Mouse (Mus musculus) retina, embryonic 14.5 days (tissue): ENCODE measurements at regions not wholly inside any gene's neighbourhood (a gene's known extent, or its start where the extent isn't known, plus 50 kb on each side); places are given as distances from the start of the nearest gene placed in this dataset.
"Not testable (repeated sequence)": the region's sequence is repeated elsewhere in the genome, so short reads cannot be mapped to it uniquely, and the experiment has no call there.

Source experiments
- DNase-seq: peaks from one replicate; pipeline ENCODE4 v3.0.0-alpha.2; 2015; ENCODE audit warnings: low spot score

DNA sequence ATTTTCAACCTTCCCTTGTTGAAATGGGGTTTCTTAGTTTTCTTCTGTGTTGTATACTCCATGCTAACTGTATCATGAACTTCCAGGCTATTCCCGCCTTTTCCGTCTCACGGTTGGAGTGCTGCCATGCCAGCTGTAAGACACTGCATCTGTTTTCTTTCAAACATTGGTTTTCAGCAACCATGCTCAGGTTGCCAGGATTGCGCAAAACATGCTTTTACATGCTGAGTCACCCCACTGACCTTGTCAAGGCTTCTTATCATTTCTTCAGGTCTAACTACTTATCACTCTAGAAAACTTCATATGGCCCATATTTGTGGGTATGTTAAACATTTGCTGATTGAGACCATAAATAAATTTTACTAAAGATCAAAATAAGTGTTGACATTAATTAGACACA, 551.2 kb downstream of the Tlr4 start:
- no peak for DNase-seq

DNA sequence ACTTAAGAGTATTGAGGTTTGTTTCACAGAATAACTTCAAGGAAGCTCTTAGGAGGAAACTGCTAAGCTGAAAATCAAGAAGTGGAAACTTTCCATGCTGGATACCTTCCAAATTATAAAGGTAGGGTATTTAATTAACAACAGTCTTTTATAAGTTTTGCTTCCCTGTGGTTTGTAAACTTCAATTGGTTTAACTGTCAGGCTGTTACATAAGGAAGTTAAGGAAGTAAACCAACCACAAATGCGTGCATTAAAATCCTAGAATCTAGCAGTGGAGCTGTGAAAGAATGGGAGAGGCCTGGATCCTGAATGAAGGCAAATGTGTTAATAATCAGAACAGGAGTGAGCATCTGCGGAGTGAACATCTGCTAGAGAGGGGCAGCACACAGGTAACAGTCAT, 560.5 kb downstream of the Tlr4 start:
- DNase-seq, result no peak

- DNase-seq, result no peak
Measured at GRCm38 (mm10) chr4:67402977-67403376, 575.6 kb downstream of the Tlr4 start.

DNA sequence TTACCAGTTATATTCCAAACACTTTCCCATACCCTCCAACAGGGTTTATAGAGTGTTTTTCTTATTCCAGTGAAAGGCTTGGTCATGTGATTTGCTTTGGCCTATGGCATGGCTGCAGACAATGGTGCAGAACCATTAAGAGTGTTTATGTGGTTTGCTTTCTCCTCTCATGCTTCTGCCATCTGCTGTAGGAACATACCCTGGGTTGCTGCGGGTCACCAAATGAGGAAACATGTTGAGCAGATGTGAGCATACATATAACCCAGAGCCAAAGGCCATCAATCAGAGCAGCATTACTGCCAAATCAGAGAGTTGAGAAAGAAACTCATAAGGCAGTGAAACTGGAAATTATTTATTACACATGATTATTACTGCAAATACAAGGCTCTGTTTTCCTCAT, 596.7 kb downstream of the Tlr4 start:
- no peak for DNase-seq

DNA sequence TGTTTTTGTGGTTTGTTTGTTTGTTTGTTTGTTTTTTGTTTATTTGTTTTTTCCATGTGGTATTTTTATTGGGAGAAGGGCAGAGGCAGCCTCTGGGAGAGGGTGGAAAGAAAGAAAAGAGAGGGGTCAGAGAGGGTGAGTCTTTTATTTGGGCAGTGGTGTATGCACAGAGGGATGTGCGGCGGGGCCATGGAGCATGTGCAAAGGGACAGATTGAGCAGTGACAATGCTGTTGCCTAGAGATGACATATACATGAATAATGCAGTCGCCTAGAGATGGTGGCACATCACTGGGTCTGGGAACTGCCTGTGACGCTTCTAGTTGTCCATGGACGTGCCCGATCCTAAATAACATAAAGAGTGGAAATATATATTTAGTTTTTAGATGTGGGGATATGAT, 598.3 kb downstream of the Tlr4 start:
- DNase-seq, result no peak

DNA sequence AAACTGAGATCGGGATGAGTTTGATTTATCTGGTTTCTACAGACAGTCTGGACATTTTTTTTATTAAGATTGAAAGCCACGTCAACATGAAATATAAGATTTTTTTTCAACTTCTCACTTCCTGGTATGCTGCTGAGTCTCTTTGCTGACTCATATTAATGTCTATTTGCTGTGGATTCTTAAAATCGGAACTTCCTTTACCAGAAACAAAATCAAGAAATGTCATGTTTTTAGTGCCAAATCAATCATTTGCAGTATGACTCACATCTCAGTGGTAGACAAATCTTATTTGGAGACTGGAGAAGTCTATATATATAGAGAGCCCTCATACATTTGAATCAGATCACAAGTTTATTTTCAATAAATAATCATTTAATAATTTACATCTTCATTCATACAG, 620.5 kb downstream of the Tlr4 start:
- no peak for DNase-seq

GRCm38 (mm10) chr4:67459871-67460270, 632.5 kb downstream of the Tlr4 start:
- DNase-seq, result not testable (repeated sequence)

GRCm38 (mm10) chr4:67473034-67473433, 645.6 kb downstream of the Tlr4 start:
- no peak for DNase-seq

DNA sequence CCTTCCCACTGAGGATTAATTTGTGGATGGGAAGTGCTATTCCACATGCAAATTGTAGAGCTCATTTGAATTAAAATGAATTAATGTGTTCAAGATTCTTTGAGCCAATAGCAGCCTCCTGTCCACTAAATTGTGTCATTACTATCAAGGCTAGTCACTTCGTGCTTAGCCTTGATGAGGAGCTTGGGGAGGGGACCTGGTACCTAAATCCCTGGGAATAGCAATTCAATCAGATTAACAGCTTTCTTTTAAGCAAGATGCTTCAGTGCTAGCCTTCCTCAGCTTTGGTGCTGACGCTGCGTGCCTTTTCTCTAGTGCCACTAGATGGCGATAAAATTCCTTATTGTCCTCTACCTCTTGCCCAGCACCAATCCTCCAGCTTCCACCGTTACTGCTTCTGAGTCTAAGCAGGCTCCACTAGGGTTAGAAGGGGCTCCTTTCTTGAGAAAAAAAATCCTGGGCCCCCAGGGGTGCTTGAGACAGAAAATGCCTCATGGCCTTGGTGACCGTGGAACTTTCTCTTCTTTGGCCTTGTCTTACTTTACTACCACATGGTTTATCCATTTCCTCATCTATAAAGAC, 650.0 kb downstream of the Tlr4 start:
- DNase-seq, result peak; percentile 87

DNA sequence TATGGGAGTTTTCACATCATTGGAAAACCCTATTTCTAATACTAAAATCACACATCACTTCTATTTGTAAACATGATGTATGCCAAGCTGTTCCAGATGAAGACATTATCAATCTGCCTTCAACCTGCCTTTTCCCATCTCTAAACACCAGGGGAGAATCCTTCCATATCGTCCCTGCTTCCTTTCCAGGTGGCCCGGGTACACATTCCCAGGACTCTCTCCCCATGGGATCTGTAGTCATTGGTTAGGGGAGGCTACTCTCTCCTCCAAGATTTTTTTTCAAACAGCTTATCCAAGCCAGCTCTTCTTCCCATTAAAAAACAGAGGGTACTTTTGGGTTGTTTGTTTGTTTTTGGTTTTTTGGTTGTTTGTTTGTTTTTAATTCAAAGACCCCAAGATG, 650.7 kb downstream of the Tlr4 start:
- no peak for DNase-seq

DNA sequence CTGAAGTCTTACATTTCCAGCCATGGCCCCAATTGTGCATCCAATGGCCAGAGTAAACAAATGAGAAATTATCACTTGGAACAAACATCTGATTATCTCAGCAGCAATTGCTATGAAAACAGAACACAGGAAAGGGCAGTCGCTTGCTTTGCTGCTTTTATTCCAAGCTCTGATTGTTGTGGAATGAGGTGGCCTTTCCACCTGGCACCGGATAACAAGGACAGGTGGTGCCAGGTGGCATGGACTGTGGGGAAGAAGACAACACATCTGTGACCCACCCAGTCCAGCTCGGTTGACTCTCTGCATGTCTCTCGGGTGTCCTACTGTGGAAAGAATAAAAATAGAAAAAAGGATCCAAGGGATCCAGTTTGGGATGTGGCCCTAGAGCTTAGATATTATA, 694.9 kb downstream of the Tlr4 start:
- DNase-seq, result no peak

DNA sequence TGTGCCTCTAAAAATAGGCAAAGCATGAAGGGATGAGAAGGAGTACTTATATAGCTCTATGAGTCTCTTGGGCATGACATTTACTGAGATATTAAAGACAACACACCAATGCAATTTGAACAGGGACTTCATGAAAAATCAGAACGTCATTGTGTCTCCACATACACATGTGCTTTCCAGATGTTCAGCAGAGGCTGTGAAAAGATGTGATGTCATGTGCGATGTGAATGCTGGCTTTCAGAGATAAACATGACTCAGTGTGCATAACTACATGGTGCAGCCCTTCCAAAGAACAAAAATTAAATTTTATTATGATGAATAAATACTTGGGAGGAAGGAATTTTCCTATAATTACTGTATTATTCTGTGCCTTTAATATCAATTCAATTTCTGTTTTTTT, 695.8 kb downstream of the Tlr4 start:
- no peak for DNase-seq

DNA sequence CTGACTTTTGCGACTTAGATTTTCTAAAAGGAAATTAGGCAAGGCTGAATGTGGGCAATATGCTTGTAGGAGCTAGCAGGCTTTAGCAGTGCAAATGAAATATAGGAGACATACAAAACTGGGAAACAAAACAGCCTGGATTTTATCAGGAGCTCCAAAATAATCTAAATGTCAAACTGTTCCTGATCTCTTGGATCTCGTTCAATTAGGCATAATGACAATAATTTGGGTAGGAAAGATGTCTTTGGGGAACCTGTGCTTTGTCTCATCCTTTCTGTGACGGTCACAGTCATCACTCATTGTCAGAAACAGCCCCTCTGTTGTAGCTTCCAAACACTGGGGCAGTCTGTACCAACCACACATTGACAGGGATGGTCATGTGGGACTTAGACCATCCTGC, 702.2 kb downstream of the Tlr4 start:
- DNase-seq, result no peak

- DNase-seq, result no peak
Measured at GRCm38 (mm10) chr4:67539466-67539865, 712.1 kb downstream of the Tlr4 start.

DNA sequence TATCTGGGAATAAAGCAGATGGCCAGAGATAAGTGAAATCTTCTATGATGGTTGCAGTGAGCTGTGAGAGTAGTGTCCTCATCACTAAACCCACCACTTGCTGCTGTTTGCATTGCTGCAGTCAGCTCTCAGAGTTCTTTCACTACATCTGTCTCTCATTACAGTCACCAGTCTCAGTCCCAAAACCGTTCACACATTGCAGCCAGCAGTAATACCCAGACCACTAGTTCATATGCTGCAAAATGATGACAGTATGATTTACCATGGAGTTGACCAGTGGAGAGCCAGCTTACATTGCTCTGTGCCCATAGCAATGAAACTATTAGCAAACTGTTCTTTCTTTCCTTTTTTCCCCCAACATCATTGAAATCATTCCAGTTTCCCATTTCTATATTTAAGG, 718.6 kb downstream of the Tlr4 start:
- DNase-seq, result no peak

GRCm38 (mm10) chr4:67547957-67548356, 720.6 kb downstream of the Tlr4 start:
- DNase-seq, result no peak

DNA sequence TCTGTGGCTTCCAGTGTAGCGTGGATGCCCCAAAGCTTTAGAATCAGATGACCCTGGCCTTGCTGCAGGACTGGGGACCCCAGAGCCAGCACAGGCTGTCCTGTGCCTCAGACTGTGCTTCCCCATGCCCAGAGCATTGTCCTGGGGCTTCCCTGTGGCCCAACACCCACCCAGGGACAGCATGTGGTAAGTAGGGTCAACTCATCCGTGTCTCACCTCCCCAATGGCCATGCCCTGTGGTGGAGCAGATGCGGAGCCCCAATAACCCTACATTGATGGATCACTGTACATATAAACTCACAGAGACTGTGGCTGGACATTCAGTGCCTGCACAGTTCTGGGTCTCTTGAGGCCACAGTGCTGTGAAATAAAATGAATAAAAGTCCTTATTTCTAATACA, 726.1 kb downstream of the Tlr4 start:
- no peak for DNase-seq

- DNase-seq, result no peak
Measured at GRCm38 (mm10) chr4:67574816-67575215, 747.4 kb downstream of the Tlr4 start.

GRCm38 (mm10) chr4:67589501-67589900, 762.1 kb downstream of the Tlr4 start:
- DNase-seq, result no peak

- peak; percentile 61 for DNase-seq
Measured at GRCm38 (mm10) chr4:67589976-67590727, 762.8 kb downstream of the Tlr4 start.

GRCm38 (mm10) chr4:67607166-67607565, 779.8 kb downstream of the Tlr4 start:
- DNase-seq, result no peak

- no peak for DNase-seq
Measured at GRCm38 (mm10) chr4:67614486-67615067, 787.2 kb downstream of the Tlr4 start.

DNA sequence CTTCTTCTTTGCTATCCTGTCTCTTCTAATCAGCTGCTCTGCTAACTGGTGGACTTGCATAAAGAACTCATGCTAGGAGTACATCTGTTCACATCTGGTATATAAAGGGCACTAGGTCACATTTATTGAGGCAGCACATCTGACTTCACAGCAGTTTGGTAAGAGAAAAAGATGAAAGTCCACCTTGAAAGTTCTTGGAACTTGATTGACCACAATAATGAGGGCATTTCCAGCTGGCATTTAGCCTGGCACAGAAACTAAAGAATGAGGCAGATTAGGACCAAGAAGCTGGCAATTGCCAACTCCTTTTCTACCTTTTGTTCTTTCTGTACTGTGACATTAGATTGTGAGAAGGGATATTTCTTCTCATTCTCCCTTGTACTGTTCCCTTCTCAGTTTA, 799.3 kb downstream of the Tlr4 start:
- DNase-seq, result no peak

- no peak for DNase-seq
Measured at GRCm38 (mm10) chr4:67646090-67646489, 818.7 kb downstream of the Tlr4 start.
